Mouse (Mus musculus): ENCODE measurements around the gene Mphosph9.

Gene Mphosph9

DNA sequence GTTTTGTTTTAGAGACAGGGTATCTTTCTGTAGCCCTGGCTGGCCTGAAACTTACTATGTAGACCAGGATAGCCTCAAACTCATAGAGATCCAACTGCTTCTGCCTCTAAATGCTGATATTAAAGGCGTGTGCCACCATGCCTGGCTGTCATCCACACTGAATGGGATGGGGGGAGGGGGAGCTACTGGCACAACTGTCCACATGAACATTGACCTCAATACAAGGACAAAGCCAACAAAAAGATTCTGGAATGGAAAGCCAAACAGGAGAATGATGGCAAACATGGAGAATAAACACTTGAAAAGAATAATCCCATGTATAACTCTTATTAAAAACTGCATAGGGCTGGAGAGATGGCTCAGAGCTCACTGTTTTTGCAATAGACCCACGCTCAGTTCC is 44.9 kb downstream of the Mphosph9 start:
- no peak for ATAC-seq (ENCODE audit: insufficient number of reproducible peaks, low FRiP score, low TSS enrichment)

DNA sequence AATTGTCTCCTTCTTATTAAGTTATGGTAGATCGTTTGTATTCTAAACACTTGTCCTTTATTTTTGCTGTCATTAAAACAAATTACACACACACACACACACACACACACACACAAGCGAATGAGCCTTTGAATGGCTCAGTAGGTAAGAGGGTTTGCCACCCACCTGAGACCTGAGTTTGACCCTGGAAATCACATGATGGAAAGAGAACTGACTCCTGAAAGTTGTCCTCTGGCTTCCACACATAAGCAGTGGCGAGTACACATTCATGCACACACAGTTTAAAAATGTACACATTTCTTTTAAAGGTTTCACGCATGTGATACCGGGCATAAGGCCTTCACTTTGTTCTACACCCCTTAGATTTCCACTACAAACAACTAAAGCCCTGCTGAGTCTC is 57.5 kb downstream of the Mphosph9 start:
- ATAC-seq (ENCODE audit: insufficient number of reproducible peaks, low FRiP score, low TSS enrichment) = no peak

DNA sequence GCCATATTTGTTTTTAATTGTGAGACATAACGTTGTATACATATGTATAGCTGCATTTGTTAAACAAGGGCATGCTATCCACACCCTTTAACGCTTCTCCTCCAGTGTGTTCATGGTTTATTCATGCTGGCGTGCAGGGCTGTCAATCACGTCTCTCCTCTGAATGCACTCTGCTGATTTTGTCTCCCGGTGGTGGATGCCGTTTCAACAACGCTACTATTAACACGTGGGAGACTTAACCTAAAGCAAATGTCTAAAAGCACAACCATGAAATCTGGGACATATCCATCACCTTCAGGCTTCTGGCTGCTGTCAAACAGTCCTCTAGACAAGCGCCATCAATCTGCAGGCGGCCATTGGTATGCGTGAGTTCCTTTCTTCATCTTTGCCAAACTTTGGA is 58.1 kb downstream of the Mphosph9 start:
- no peak for ATAC-seq (ENCODE audit: insufficient number of reproducible peaks, low FRiP score, low TSS enrichment)

DNA sequence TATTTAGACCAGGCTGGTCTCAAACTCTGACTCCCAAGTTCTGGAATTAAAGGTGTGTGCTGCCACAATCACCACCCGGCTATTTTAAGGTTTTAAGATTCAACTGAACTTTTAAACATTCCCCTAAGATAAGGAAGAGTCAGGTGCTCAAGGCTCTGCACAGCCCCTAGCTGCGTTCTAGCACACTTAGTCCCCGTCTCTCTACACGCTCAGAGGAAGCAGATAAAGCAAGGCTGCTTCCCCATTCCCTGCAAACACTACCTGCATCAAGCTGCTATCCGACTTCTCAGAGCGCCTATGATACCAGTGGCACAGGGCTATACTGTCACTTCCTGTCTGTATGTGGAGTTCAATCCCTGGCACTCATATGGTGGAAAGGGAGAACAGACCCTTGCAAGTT is 60.1 kb downstream of the Mphosph9 start:
- no peak for ATAC-seq (ENCODE audit: insufficient number of reproducible peaks, low FRiP score, low TSS enrichment)

DNA sequence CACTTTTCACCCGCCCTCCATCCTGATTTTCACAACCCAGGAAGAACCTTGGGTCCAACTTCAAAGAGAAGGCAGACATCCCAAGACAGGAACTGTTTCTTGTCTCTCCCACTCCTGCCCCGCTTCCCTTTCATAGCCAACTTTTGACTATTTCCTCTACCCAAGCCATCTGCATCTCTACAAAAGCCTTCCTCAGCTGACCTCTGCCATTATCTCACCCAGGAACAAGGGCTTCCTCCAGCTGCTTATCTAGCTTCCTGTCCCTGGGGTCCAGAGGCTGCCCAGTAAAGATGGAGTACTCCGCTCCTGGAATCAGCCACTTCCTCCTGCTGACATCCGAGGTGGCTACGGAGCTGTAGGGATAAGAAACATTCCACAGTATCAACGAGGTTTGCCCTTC is 61.0 kb downstream of the Mphosph9 start:
- no peak for ATAC-seq (ENCODE audit: insufficient number of reproducible peaks, low FRiP score, low TSS enrichment)

DNA sequence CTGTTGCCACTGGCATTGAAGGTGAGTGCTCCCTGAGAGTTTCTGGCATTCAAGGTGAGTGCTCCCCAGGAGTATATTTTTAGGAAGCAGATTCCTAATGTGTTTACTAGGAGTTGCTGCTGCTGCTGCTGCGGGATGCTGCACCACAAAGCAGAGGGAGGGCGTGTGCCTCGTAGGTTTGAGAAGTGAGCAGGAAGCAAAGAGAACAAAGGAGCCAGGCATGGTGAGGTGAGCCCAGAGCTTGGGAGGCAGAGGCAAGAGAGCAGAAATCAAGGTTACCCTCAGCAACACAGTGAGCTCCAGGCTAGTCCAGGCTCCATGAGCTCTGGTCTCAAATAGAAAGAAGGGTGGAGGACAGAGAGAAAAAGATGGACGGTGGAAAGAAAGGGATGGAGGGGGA is 64.5 kb downstream of the Mphosph9 start:
- no peak for ATAC-seq (ENCODE audit: insufficient number of reproducible peaks, low FRiP score, low TSS enrichment)

DNA sequence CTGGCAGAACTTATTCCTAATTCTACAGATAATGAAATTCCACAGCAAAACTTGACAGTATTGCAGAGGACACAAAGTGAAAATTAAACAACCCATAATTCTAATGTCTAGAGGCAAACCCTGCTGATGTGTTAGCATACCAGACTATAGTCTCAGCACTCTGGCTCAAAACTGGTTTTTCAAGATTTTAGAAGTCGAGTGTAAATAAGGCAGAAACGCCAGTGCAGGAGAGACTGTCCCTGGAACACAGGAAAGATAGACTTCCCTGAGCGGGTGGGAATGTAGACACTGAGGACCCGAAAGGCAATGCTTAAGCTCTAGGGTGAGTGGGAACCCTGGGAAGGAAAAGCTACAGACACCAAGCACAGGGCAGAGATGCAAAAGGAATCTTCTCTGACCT is 65.7 kb downstream of the Mphosph9 start:
- no peak for ATAC-seq (ENCODE audit: insufficient number of reproducible peaks, low FRiP score, low TSS enrichment)

DNA sequence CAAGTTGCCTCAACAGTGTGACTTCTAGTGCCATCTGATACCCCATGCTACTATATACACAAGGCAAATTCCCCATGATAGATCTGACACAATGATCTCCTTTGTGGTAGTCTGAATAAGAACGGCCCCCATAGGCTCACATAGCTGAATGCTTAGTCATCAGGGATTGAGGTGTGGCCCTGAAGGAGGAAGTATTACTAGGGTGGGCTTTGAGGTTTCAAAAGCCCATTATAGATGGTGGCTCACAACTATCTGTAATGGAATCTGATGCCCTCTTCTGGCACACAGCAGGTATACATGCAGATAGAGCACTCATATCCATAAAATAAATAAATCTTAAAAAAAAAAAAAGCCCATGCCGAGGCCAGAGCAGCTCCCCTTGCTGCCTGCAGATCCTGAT is 68.6 kb downstream of the Mphosph9 start:
- ATAC-seq (ENCODE audit: insufficient number of reproducible peaks, low FRiP score, low TSS enrichment) = no peak

DNA sequence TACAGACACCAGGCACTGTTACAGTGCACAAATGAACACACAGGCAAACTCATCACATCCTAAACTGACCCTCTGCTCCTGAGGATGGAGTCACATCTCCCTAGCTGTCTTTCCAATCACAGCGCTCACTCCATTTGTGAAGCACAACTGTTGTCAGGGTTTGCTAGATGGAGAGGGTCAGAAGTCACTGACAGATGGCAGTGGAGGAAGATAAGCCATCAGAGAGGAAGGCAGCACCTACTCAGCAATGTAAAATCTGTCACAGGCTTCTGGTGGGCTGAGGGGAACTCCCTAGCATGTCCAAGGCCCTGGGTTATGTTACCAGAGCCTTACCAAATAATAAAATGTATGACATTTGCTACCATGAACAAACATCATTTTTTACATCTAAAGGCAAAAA is 69.7 kb downstream of the Mphosph9 start:
- no peak for ATAC-seq (ENCODE audit: insufficient number of reproducible peaks, low FRiP score, low TSS enrichment)

DNA sequence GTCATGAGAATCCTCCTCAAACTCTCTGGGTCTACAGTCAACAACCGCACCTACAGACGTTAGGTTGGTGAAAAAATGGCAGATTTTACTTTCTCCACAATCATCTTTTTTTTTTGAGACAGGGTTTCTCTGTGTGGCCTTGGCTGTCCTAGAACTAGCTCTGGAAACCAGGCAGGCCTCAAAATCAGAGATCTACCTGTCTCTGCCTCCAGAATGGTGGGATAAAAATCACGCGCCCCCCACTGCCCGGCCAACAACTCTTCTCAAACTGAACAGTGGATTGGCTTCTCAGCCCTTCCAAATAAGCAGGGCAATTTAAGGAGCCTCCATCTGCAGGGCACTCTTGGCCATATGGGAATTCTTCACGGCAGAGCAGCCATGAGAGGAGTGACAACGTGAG is 72.6 kb downstream of the Mphosph9 start:
- no peak for ATAC-seq (ENCODE audit: insufficient number of reproducible peaks, low FRiP score, low TSS enrichment)

DNA sequence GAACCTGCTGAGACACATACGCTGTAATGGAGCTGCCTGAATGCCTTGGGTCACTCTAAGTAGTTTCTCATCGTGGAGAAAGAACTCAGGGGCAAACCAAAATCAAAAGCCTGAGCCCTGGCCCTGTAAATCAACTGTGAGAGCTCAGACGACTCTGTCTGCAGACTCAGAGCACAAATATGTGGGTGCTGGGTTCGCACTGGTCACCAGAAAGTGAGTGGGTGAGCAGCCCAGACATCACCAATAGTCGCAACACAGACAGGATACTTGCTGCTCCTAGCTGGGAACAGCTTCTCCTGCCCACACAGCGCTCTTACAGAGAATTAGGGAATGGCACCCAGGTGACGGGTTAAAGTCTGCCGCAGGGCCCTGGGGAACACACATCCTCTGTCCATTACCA is 74.2 kb downstream of the Mphosph9 start:
- no peak for ATAC-seq (ENCODE audit: insufficient number of reproducible peaks, low FRiP score, low TSS enrichment)

DNA sequence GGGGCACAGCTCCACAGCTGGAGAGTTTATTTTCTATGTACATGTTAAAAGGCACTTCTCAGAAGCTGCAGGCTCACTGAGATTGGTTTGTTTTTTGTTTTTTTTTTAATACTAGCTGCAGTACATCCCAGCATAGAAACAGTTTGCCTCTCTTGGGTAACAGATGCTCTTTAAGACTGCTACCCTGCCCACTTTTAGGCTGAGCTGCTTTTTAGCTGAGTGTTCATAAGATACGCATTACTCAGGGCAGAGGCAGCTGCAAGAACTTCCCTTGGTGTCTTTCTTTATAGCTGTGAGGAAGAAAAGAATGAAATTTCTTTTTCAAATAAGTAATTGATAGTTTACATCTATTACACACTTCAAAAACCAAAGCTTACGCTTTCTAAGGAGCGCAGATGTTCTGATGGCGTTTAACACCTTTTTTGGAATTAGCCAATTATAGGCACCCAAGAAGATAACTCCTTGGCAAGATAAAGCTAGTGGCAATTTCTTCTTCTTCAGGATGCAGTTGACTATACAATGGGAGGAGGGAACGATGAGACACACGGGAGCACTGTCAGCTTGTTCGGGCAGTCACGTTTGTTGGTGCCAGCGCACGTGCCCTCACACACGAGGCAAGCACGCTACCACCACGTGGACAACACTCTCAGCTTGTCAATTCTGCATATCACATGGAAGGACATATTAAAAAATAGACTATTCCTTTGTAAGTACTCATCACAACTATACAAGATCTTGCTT is 75.0 kb downstream of the Mphosph9 start:
- ATAC-seq (ENCODE audit: insufficient number of reproducible peaks, low FRiP score, low TSS enrichment) = no peak

DNA sequence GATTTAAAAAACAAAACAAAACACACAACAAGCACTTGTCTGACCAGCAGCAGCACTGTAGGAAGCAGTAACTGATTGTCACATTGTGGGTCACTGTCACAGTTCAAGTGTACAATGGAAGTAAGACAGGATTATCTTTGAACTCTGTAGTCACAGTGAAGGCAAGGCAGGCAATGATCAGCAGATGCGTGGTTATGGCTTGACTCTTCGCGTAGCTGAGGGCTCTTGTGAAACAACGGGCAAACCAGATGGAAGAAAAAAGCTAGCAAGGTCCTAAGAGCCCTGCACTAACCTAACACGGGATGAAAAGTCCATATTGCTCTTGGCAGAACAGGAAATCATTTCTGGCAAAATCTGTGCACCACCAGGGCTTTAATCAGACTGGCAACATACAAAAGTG is 76.7 kb downstream of the Mphosph9 start:
- ATAC-seq (ENCODE audit: insufficient number of reproducible peaks, low FRiP score, low TSS enrichment) = no peak

DNA sequence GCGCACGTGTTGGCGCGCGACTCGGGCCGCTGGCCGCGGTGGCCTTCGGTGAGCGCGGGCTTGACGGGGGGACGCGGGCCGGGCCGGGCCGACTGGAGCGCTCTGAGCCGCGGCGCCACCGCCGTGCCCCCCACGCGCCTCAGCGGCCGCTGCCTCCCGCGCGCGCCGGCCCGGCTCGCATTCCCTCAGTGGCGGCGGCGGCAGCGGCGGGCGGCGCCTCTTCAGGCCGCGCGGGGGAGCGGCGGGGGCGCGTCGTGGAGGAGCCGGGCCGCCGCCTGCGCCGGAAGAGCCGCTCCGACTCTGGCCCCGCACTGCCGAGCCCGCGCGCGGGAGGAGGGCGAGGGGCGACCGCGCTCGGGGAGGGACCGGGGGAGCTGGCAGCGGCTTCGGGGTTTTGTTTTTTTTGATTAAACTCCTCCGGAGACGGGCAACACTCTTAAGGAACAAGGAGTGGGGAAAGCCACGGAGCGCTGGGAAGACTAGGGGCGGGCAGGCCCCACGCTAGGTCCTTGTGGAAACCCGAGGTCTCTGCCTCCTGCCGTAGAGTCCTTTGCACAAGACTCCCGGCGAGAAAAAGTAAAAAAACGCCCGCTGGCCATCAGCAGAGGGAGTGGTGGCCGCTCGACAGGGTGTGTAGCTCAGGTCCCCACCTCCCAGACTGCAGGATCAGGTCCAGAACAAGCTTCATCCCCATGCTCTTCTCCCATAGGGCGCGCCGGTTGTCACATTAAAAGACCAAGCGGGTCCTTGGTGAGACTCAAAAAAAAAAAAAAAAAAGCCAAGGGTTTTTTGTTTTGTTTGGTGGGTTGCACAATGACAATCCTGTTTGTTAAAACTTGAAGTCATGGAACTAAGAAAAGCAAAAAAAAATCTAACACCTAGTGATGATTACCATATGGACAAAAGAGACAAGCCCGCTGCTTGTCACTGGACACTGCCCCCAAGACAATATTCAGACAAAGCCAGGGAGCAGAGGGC is 77.9 kb downstream of the Mphosph9 start, which contains the start of gene Pitpnm2:
Gene Pitpnm2, minus strand, starts transcription at position 147 of the 978 bp plus-strand sequence.
- ATAC-seq (ENCODE audit: insufficient number of reproducible peaks, low FRiP score, low TSS enrichment) = peak; percentile 74; the same call in 1 of the 2 replicates

DNA sequence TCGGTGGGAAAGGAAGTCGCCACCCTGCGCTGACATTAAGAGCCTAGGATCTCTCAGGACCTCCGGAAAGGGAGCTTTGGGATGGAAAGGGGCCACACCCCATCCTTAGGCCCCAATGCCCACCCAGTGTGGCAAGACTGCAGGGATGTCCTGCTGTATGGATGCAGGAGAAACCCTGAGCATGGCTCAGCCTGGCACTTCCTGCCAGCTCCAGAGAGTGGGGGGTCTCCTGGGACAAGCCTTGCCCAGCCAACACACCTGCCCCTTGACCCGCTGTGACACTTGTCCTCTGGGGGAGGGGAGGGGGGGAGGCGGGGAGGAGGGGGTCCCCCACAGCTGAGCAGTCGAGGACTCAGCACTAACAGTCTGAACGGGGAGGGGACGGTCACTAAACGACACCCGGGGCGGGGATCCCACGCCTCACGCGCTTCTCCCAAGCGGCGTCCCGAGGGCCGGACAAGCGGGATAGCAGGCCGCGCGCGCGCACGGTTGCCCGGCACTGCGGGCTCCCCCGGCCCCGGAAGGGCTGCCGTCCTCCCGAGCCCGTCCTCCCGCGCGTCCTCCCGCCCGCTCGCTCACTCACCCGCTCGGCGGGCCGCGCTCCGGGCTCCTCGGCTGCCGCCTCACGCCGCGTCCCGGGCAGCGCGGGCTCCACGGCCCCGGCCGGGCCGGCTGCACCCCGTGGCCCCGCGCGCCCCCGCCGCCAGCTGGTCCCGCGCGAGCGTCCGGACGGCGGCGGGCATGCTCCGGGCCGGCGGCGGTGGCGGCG is 78.7 kb downstream of the Mphosph9 start:
- ATAC-seq (ENCODE audit: insufficient number of reproducible peaks, low FRiP score, low TSS enrichment) = peak; percentile 62; the same call in 1 of the 2 replicates

DNA sequence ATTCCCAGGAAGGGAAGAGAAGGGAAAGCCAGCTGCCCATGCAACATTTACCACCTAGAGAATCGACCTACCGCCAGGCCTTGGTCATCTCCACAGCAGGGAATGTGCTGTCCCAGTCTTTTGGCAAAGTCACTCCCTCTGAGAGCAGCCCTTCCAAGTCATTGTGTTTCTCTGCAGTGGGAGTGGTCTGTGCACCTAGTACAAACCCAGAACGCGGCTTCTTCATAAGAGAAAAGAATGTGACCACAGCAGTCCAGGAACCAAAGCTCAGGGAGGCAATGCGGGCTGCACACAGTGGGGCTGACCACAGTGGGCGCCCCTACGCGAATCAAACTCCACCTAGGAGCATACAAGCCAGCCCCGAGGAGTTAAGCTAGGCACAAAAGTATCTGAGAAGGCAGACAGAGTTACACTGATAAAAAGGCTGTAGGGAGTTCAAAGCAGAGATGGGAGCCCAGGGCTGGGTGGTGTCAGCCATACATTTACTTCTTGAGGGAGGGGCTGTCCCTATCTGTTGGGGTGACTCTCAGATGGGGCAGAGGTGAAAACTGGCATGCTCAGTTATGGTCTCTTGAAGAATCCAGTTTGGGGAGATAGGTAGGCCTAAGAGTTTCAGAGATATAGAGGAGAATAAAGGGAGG is 79.7 kb downstream of the Mphosph9 start:
- ATAC-seq (ENCODE audit: insufficient number of reproducible peaks, low FRiP score, low TSS enrichment) = no peak

DNA sequence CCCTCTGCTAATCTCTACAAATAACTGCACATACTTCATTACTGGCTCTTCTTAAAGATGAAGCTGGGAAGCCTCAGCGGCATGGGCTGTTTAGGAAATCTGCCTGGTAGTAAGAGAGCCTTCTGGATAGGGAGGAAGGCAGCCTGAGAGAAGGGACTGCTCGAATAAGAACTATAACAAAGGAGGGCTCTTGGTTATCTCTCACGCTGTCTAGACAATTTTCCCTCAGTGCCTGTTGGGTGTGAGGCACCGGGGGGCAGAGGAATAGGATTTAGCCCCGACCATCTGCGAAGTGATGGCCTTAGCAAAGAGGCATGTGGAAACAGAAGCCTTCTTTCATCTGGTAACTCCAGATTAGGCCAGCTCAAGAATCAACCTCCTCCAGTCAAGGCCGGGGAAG is 80.5 kb downstream of the Mphosph9 start:
- no peak for ATAC-seq (ENCODE audit: insufficient number of reproducible peaks, low FRiP score, low TSS enrichment)

DNA sequence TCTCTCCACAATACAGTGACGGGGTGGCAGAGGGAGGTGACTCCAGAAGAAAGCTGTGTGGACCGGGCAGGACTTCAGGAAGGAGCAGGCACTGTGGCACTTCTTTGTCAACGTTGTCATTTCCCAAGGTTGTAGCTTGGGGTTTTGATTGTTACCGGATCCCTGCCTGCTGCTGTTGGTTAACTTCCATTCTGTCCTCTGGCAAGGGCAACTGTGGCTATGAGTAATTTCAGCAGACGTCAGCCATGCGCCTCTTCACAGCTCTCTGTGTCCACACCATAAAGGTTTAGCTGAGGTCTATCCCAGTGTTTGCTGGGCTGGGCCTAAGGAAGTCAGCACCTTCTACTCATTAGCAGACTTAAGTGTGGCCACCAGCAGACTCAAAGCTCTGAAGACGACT is 82.9 kb downstream of the Mphosph9 start:
- no peak for ATAC-seq (ENCODE audit: insufficient number of reproducible peaks, low FRiP score, low TSS enrichment)

DNA sequence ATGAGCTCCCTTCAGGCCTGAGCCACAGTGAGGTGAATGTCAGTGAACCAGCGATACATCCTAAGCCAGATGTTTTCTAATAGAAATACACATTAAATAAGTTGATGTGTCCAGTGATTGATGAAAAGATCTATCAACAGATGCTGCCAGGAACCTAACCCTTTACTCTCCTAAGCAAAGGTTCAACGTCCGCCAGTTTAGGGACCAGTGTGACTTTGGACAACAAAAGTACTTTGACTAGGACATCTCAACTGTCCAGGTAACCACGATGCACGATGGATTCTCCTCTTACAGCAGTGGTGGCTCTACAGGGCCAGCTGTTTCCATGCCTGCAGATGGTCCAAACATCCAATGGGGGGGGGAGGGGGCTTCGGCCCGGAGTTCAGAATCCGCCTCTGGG is 83.3 kb downstream of the Mphosph9 start:
- ATAC-seq (ENCODE audit: insufficient number of reproducible peaks, low FRiP score, low TSS enrichment) = no peak

DNA sequence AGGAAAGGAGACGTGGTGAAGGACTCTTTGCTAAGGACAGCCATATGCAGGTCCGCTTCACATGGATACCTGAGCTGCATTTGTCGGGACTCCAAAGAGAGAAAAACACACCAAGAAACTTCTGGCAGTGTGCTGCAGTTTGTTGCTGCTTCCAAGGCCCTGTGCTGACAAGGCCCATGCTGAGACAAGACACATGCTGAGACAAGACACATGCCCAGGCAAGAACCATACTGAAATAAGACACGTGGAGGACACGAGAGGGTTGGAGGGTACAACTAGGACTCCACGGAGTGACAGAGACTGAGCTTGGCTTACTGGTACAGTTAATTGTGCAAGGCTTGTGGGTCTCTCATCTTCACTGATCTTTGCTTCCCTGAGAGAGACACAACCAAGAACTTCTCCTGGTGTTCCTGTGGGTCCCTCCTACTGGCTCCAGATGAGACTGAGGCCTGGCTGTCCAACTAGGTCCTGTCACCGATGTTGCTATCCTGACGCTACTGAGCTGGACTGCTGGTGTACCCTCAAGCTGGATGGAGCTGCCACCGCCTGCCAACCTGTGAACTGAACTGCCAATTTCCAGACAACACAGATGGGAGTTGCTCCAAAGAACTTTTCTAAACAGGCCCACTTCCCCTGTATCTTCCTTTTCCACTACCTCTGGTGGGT is 84.4 kb downstream of the Mphosph9 start:
- ATAC-seq (ENCODE audit: insufficient number of reproducible peaks, low FRiP score, low TSS enrichment) = no peak
